Comparison of ENCODE assay signal across 11 mouse cellular contexts in genomic region chr7:100392265-100392664, GRCm38 (mm10). TPM values are rescaled to one million over a fixed set of nuclear protein-coding genes. Genes with fewer than 3 reads are reported as not detected.
DNase-seq lines count a peak whose midpoint lies in the region; ATAC-seq and TF ChIP-seq lines count a peak whose summit lies in the region.
"Had no signal": no experiment of that assay in that cellular context is flagged by ENCODE, and none has a peak within 500 bp of the region (broad histone marks: within the 10 kb centered on the region; RNA-seq: fewer than 3 reads in every experiment).

No protein-coding gene starts in this region.

- no peak for DNase-seq in forebrain, postnatal 0 days
- DNase-seq in layer of hippocampus, postnatal 10 days (ENCODE audit: low spot score in 2 of 2) = peak; percentile 22 to 38
- no peak for DNase-seq in layer of hippocampus, adult 9-11 months
- DNase-seq in thymus, postnatal 14 days = peak; percentile 12
- DNase-seq in thymus, adult 18-20 months = no peak
- no peak for DNase-seq in urinary bladder, postnatal 36 days (ENCODE audit: low spot score in 2 of 2)
- DNase-seq in frontal cortex, postnatal 14 days (ENCODE audit: low spot score in 2 of 2) = no peak

- no peak overlapping the region for H3K9ac ChIP-seq in forebrain, postnatal 0 days
- no peak overlapping the region for H3K9ac ChIP-seq in forebrain, embryonic 16.5 days (replicated peaks; ENCODE audit: low read depth, low read length)
- H3K9ac ChIP-seq: embryonic facial prominence, embryonic 13.5 days had no signal

- H3K27ac ChIP-seq in forebrain, postnatal 0 days (ENCODE audit: low read depth, low read length) = no peak overlapping the region
- H3K27ac ChIP-seq in forebrain, embryonic 16.5 days (ENCODE audit: low read length) = no peak overlapping the region
- H3K27ac ChIP-seq: embryonic facial prominence, embryonic 13.5 days; limb, embryonic 10.5 days had no signal

- H3K4me2 ChIP-seq in forebrain, postnatal 0 days (ENCODE audit: low read depth) = no peak overlapping the region
- H3K4me2 ChIP-seq in forebrain, embryonic 16.5 days (ENCODE audit: low read length) = no peak overlapping the region
- H3K4me2 ChIP-seq: embryonic facial prominence, embryonic 13.5 days had no signal

- no peaks in the 10 kb centered on the region for H3K4me1 ChIP-seq in forebrain, postnatal 0 days (ENCODE audit: insufficient read depth)
- no peaks in the 10 kb centered on the region for H3K4me1 ChIP-seq in forebrain, embryonic 16.5 days (replicated peaks; ENCODE audit: control insufficient read depth, insufficient read depth, low read length)
- H3K4me1 ChIP-seq: embryonic facial prominence, embryonic 13.5 days; limb, embryonic 10.5 days had no signal

- no peaks in the 10 kb centered on the region for H3K27me3 ChIP-seq in forebrain, postnatal 0 days (ENCODE audit: insufficient read depth, low read length)
- no peaks in the 10 kb centered on the region for H3K27me3 ChIP-seq in forebrain, embryonic 16.5 days (replicated peaks; ENCODE audit: control insufficient read depth, insufficient read depth, low read length)
- H3K27me3 ChIP-seq: embryonic facial prominence, embryonic 13.5 days had no signal

- 79% methylated on average over 2 of the region's 2 CpGs for WGBS in forebrain, postnatal 0 days
- 85% methylated on average over 2 of the region's 2 CpGs for WGBS in forebrain, embryonic 16.5 days

- H3K9me3 ChIP-seq in forebrain, postnatal 0 days (ENCODE audit: low read length) = no peaks in the 10 kb centered on the region
- no peaks in the 10 kb centered on the region for H3K9me3 ChIP-seq in forebrain, embryonic 16.5 days (ENCODE audit: control insufficient read depth, low read length)
- H3K9me3 ChIP-seq: embryonic facial prominence, embryonic 13.5 days; limb, embryonic 10.5 days had no signal

- H3K4me3 ChIP-seq in forebrain, postnatal 0 days (ENCODE audit: low read depth, low read length) = no peak overlapping the region
- no peak overlapping the region for H3K4me3 ChIP-seq in forebrain, embryonic 16.5 days (replicated peaks; ENCODE audit: low read length)
- H3K4me3 ChIP-seq: embryonic facial prominence, embryonic 13.5 days; limb, embryonic 10.5 days had no signal

- H3K36me3 ChIP-seq in forebrain, postnatal 0 days (ENCODE audit: insufficient read depth) = peaks cover 40% of the 10 kb centered on the region
- peaks cover 14% of the 10 kb centered on the region; the same call in 1 of the 2 replicates for H3K36me3 ChIP-seq in forebrain, embryonic 16.5 days (ENCODE audit: control insufficient read depth, insufficient read depth)

- TF ChIP-seq CTCF in forebrain, postnatal 0 days (IDR thresholded peaks at IDR 0.05; ENCODE audit: low read depth) = peak; percentile 39

- no peak for ATAC-seq in forebrain, postnatal 0 days
- ATAC-seq in forebrain, embryonic 16.5 days = no peak
- ATAC-seq: midbrain, embryonic 16.5 days had no signal

RNA-seq across cellular contexts. Expression of gene Ppme1, which starts 20.2 kb away (rescaled TPM):
- 114 and 122 TPM in 2 replicates for total RNA-seq in forebrain, postnatal 0 days (2014; rRNA removed)
- polyA plus RNA-seq in forebrain, postnatal 0 days (2015; fragmentation: Nextera tagmentation; extraction: Ambion mirVana) = 142 and 155 TPM in 2 replicates
- 157 and 158 TPM in 2 replicates for polyA plus RNA-seq in forebrain, embryonic 16.5 days (2015; fragmentation: Nextera tagmentation; extraction: Ambion mirVana)
- 100 to 1,000 TPM; 120 to 123 TPM for total RNA-seq in layer of hippocampus, postnatal 10 days (2021)

RNA-seq across cellular contexts. Expression of gene C2cd3, which starts 20.2 kb away (rescaled TPM):
- 20.1 and 21.8 TPM in 2 replicates for total RNA-seq in forebrain, postnatal 0 days (2014; rRNA removed)
- 5.9 and 8.9 TPM in 2 replicates for polyA plus RNA-seq in forebrain, postnatal 0 days (2015; fragmentation: Nextera tagmentation; extraction: Ambion mirVana)
- 28.9 and 29.1 TPM in 2 replicates for polyA plus RNA-seq in forebrain, embryonic 16.5 days (2015; fragmentation: Nextera tagmentation; extraction: Ambion mirVana)
- total RNA-seq in layer of hippocampus, postnatal 10 days (2021) = 10 to 100 TPM; 15.2 to 18.5 TPM

Comparison
In these comparisons a context has a peak if more than half of its experiments do, and no peak if none do; other contexts are left out.
1. DNase-seq: peak in layer of hippocampus, postnatal 10 days (2 of 2) and thymus, postnatal 14 days (single experiment); none in forebrain, postnatal 0 days (single experiment), layer of hippocampus, adult 9-11 months (single experiment), thymus, adult 18-20 months (0 of 2), urinary bladder, postnatal 36 days (0 of 2) and frontal cortex, postnatal 14 days (0 of 2).